Mouse (Mus musculus) layer of hippocampus, postnatal 25 days (tissue): ENCODE measurements around the gene Rd3l. TPM values are rescaled to one million over a fixed set of nuclear protein-coding genes. Genes with fewer than 3 reads are reported as not detected.

Experiments
- total RNA-seq, 2 experiments: library from RNA; stranded (reverse); gene quantifications; 2 replicates each; pipeline ENCODE4 v1.2.3; 2021

Gene Rd3l
- total RNA-seq, 2 experiments from 2014 or later, result not detected

Other genes starting within 250 kb of the Rd3l start
- gene Klc1, start 222.5 kb downstream of the Rd3l start, total RNA-seq, result 100 to 1,000 TPM; 701 to 727 TPM
- gene Xrcc3, start 167.4 kb downstream of the Rd3l start, total RNA-seq, result 1 to 10 TPM; 4.2 to 4.6 TPM
- gene Zfyve21, start 167.1 kb downstream of the Rd3l start, total RNA-seq, result 10 to 100 TPM; 21.6 to 21.7 TPM
- gene Ppp1r13b, start 73.2 kb downstream of the Rd3l start, total RNA-seq, result 10 to 100 TPM; 89.5 to 91.9 TPM
- 100 to 1,000 TPM; 374 to 410 TPM for gene Atp5mpl, start 14.3 kb downstream of the Rd3l start, total RNA-seq
- gene Tdrd9, start 9.8 kb downstream of the Rd3l start, total RNA-seq, result under 1 TPM; 0.09 to 0.22 TPM
- 1 to 10 TPM; 1.4 to 3.5 TPM for gene Aspg, start 125.4 kb upstream of the Rd3l start, total RNA-seq
- gene Kif26a, start 164.9 kb upstream of the Rd3l start, total RNA-seq, result 1 to 10 TPM; 5.2 to 6.6 TPM